Mouse (Mus musculus): ENCODE results near the gene Clcn1.

The Clcn1 gene

GRCm38 (mm10) chr6:42286448-42286847 is at the start of gene Clcn1:
Clcn1 (plus strand) TSS chr6:42286685.
- in situ Hi-C loops (cut with MboI; ENCODE audit: low sequenced_read_pairs) = no loop called here

- in situ Hi-C loops (cut with MboI; ENCODE audit: low sequenced_read_pairs) = no loop called here
These were observed 49.1 kb upstream of the Clcn1 start for GRCm38 (mm10) chr6:42237276-42237805.

GRCm38 (mm10) chr6:42241311-42242045 is 45.0 kb upstream of the Clcn1 start:
- in situ Hi-C loops (cut with MboI; ENCODE audit: low sequenced_read_pairs) = no loop called here

- in situ Hi-C loops (cut with MboI; ENCODE audit: low sequenced_read_pairs) = no loop called here
These were observed 40.7 kb upstream of the Clcn1 start, which contains the start of gene Gstk1 for GRCm38 (mm10) chr6:42245711-42246353. Gstk1 (plus strand) TSS chr6:42245935.

GRCm38 (mm10) chr6:42247173-42247572 is 39.3 kb upstream of the Clcn1 start:
- in situ Hi-C loops (cut with MboI; ENCODE audit: low sequenced_read_pairs) = no loop called here

- in situ Hi-C loops (cut with MboI; ENCODE audit: low sequenced_read_pairs) = no loop called here
These were observed 38.5 kb upstream of the Clcn1 start for GRCm38 (mm10) chr6:42247981-42248380.

GRCm38 (mm10) chr6:42251791-42252190 is 34.7 kb upstream of the Clcn1 start:
- in situ Hi-C loops (cut with MboI; ENCODE audit: low sequenced_read_pairs) = no loop called here

GRCm38 (mm10) chr6:42253103-42253502 is 33.4 kb upstream of the Clcn1 start:
- in situ Hi-C loops (cut with MboI; ENCODE audit: low sequenced_read_pairs) = no loop called here

GRCm38 (mm10) chr6:42257303-42257863 is 29.1 kb upstream of the Clcn1 start:
- in situ Hi-C loops (cut with MboI; ENCODE audit: low sequenced_read_pairs) = no loop called here

- in situ Hi-C loops (cut with MboI; ENCODE audit: low sequenced_read_pairs) = no loop called here
These were observed 26.1 kb upstream of the Clcn1 start for GRCm38 (mm10) chr6:42260430-42260829.

GRCm38 (mm10) chr6:42261524-42262170 is 24.8 kb upstream of the Clcn1 start, which contains the start of gene Tmem139:
Tmem139 (plus strand) TSS chr6:42261970.
- in situ Hi-C loops (cut with MboI; ENCODE audit: low sequenced_read_pairs) = no loop called here

GRCm38 (mm10) chr6:42264626-42265312 is 21.7 kb upstream of the Clcn1 start, which contains the start of gene Casp2:
Casp2 (plus strand) TSS chr6:42264985.
- in situ Hi-C loops (cut with MboI; ENCODE audit: low sequenced_read_pairs) = no loop called here

GRCm38 (mm10) chr6:42265391-42266330 is 20.8 kb upstream of the Clcn1 start:
- in situ Hi-C loops (cut with MboI; ENCODE audit: low sequenced_read_pairs) = no loop called here

GRCm38 (mm10) chr6:42270817-42271216 is 15.7 kb upstream of the Clcn1 start:
- in situ Hi-C loops (cut with MboI; ENCODE audit: low sequenced_read_pairs) = no loop called here

GRCm38 (mm10) chr6:42276151-42276550 is 10.3 kb upstream of the Clcn1 start:
- in situ Hi-C loops (cut with MboI; ENCODE audit: low sequenced_read_pairs) = no loop called here

- in situ Hi-C loops (cut with MboI; ENCODE audit: low sequenced_read_pairs) = no loop called here
These were observed 3.5 kb upstream of the Clcn1 start for GRCm38 (mm10) chr6:42282865-42283528.

- in situ Hi-C loops (cut with MboI; ENCODE audit: low sequenced_read_pairs) = no loop called here
These were observed 1.1 kb downstream of the Clcn1 start for GRCm38 (mm10) chr6:42287562-42287961.

GRCm38 (mm10) chr6:42293327-42293726 is 6.8 kb downstream of the Clcn1 start:
- in situ Hi-C loops (cut with MboI; ENCODE audit: low sequenced_read_pairs) = no loop called here

GRCm38 (mm10) chr6:42295549-42296094 is 9.1 kb downstream of the Clcn1 start:
- in situ Hi-C loops (cut with MboI; ENCODE audit: low sequenced_read_pairs) = no loop called here
